Comparison of ENCODE assay signal across 10 mouse cellular contexts in genomic region chr8:47345772-47346103, GRCm38 (mm10).
DNase-seq lines count a peak whose midpoint lies in the region; ATAC-seq and TF ChIP-seq lines count a peak whose summit lies in the region.
"Had no signal": no experiment of that assay in that cellular context is flagged by ENCODE, and none has a peak within 500 bp of the region (broad histone marks: within the 10 kb centered on the region; RNA-seq: fewer than 3 reads in every experiment).

No protein-coding gene starts in this region.

- no peak overlapping the region for H3K9ac ChIP-seq in heart, postnatal 0 days (replicated peaks; ENCODE audit: low read depth, low read length)
- H3K9ac ChIP-seq in hindbrain, embryonic 13.5 days = no peak overlapping the region; the same call in 1 of the 2 replicates
- H3K9ac ChIP-seq in limb, embryonic 11.5 days (ENCODE audit: low read length) = no peak overlapping the region

- DNase-seq in heart, postnatal 0 days (ENCODE audit: low spot score) = no peak
- DNase-seq in heart, postnatal 10 days = no peak
- no peak for DNase-seq in limb, embryonic 11.5 days (ENCODE audit: low spot score)
- DNase-seq in right cerebral cortex, postnatal 14 days = peak; percentile 85
- no peak for DNase-seq in kidney, adult 8-10 months
- DNase-seq in kidney, adult 9 months = no peak
- DNase-seq: adrenal gland, adult 2 months; heart, postnatal 14 days had no signal

- intact Hi-C loops in heart, postnatal 10 days (cut with DNase I) = no loop called here

- no peaks in the 10 kb centered on the region for H3K27me3 ChIP-seq in heart, postnatal 0 days (ENCODE audit: control insufficient read depth, insufficient read depth, low read length)
- H3K27me3 ChIP-seq in hindbrain, embryonic 13.5 days = peaks cover 36% of the 10 kb centered on the region
- H3K27me3 ChIP-seq in limb, embryonic 11.5 days (ENCODE audit: control insufficient read depth, insufficient read depth, low read length) = no peaks in the 10 kb centered on the region

- H3K4me2 ChIP-seq in heart, postnatal 0 days (ENCODE audit: low read depth, low read length) = no peak overlapping the region
- H3K4me2 ChIP-seq in hindbrain, embryonic 13.5 days = peak overlapping the region; percentile 43
- H3K4me2 ChIP-seq in limb, embryonic 11.5 days (ENCODE audit: low read depth, severe bottlenecking) = no peak overlapping the region

- H3K36me3 ChIP-seq in heart, postnatal 0 days (replicated peaks; ENCODE audit: control insufficient read depth, insufficient read depth, low read length) = no peaks in the 10 kb centered on the region
- no peaks in the 10 kb centered on the region for H3K36me3 ChIP-seq in hindbrain, embryonic 13.5 days
- H3K36me3 ChIP-seq in limb, embryonic 11.5 days (ENCODE audit: control insufficient read depth, insufficient read depth, low read length) = no peaks in the 10 kb centered on the region

- no peaks in the 10 kb centered on the region for H3K9me3 ChIP-seq in heart, postnatal 0 days (replicated peaks; ENCODE audit: control insufficient read depth, low read length)
- H3K9me3 ChIP-seq in hindbrain, embryonic 13.5 days = no peaks in the 10 kb centered on the region
- no peaks in the 10 kb centered on the region for H3K9me3 ChIP-seq in limb, embryonic 11.5 days (ENCODE audit: control insufficient read depth, low read length)

- TF ChIP-seq EP300 in heart, postnatal 0 days (IDR thresholded peaks at IDR 0.05; ENCODE audit: low read depth) = no peak

- TF ChIP-seq CTCF in heart, postnatal 0 days (IDR thresholded peaks at IDR 0.05; ENCODE audit: low read depth) = no peak

- no peak overlapping the region for H3K4me3 ChIP-seq in heart, postnatal 0 days (ENCODE audit: low read depth, low read length)
- peak overlapping the region; percentile 15 for H3K4me3 ChIP-seq in hindbrain, embryonic 13.5 days
- no peak overlapping the region for H3K4me3 ChIP-seq in limb, embryonic 11.5 days (ENCODE audit: low read depth, low read length)

- peaks cover 9% of the 10 kb centered on the region; the same call in 1 of the 2 replicates for H3K4me1 ChIP-seq in heart, postnatal 0 days (ENCODE audit: control insufficient read depth, insufficient read depth)
- H3K4me1 ChIP-seq in hindbrain, embryonic 13.5 days (replicated peaks) = peaks cover 36% of the 10 kb centered on the region
- peaks cover 28% of the 10 kb centered on the region for H3K4me1 ChIP-seq in limb, embryonic 11.5 days (ENCODE audit: control insufficient read depth, insufficient read depth, low read length)

- 91% methylated on average over 9 of the region's 9 CpGs for WGBS in heart, postnatal 0 days
- WGBS in hindbrain, embryonic 13.5 days = 75% methylated on average over 9 of the region's 9 CpGs
- WGBS in limb, embryonic 11.5 days = 84% methylated on average over 9 of the region's 9 CpGs

- H3K27ac ChIP-seq in heart, postnatal 0 days (ENCODE audit: low read depth) = peak overlapping the region; percentile 73
- H3K27ac ChIP-seq in hindbrain, embryonic 13.5 days = peak overlapping the region; percentile 80
- H3K27ac ChIP-seq in limb, embryonic 11.5 days (replicated peaks; ENCODE audit: low read depth, low read length) = peak overlapping the region; percentile 52; the same call in 1 of the 2 replicates

- ATAC-seq in heart, postnatal 0 days (ENCODE audit: insufficient read depth, low read depth) = no peak
- peak; percentile 63 for ATAC-seq in hindbrain, embryonic 13.5 days (ENCODE audit: low FRiP score)
- no peak for ATAC-seq in limb, embryonic 11.5 days (ENCODE audit: insufficient number of reproducible peaks, low FRiP score, low TSS enrichment, low read depth)
- no peak for ATAC-seq in erythroblast, adult 5-6 weeks (replicated peaks; ENCODE audit: low FRiP score, poor library complexity, severe bottlenecking)
